Mouse (Mus musculus): ENCODE measurements around the gene Rnaset2b. TPM values are rescaled to one million over a fixed set of nuclear protein-coding genes. Genes with fewer than 3 reads are reported as not detected.
A peak's percentile ranks its signal among the peaks of the same experiment; 100 is the strongest.
"Not testable (repeated sequence)": the region's sequence is repeated elsewhere in the genome, so short reads cannot be mapped to it uniquely, and the experiment has no call there.

Rnaset2b gene
- polyA plus RNA-seq, 1 experiment from 2014 or later = 229 TPM

DNA sequence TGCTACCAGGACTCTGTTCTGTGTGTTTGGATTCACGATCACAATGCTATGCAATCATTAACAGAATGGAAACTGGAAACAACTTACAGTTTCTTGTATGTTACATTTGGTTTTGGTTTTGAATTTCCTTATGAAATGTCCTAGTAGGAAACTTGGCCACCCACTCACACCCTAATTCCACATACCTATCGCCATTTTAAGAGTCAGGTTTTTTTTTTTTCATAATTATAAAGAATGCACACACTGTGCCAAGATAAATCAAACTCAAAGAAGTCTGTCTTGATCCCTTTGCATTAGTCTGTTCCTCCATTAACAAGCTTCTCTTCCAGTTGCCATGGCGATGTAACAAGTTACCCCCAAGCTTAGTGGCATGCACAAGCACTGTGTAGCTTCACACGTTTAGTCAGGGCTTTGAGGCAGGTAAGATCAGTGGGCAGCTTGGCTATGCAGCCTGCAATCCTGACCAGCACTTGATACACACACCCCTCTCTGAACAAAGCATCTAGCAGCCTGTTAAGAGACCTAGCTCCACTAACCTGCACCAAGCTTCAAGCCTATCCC lies 2.5 kb downstream of the Rnaset2b start:
- not testable (repeated sequence) for H3K27ac ChIP-seq (ENCODE audit: low read length); H3K27me3 ChIP-seq (ENCODE audit: control insufficient read depth, insufficient read depth, low read length); H3K9me3 ChIP-seq (ENCODE audit: control insufficient read depth, low read depth, low read length); H3K4me3 ChIP-seq (ENCODE audit: low read depth, low read length); ATAC-seq (ENCODE audit: insufficient number of reproducible peaks, insufficient read depth, low FRiP score, low read depth); H3K4me1 ChIP-seq (ENCODE audit: control insufficient read depth, insufficient read depth, low read length); H3K9ac ChIP-seq (replicated peaks; ENCODE audit: low read depth, low read length); H3K36me3 ChIP-seq (ENCODE audit: control insufficient read depth, insufficient read depth, low read length); H3K4me2 ChIP-seq (replicated peaks; ENCODE audit: low read depth, low read length)
- WGBS = 75% methylated on average over 4 of the region's 4 CpGs

DNA sequence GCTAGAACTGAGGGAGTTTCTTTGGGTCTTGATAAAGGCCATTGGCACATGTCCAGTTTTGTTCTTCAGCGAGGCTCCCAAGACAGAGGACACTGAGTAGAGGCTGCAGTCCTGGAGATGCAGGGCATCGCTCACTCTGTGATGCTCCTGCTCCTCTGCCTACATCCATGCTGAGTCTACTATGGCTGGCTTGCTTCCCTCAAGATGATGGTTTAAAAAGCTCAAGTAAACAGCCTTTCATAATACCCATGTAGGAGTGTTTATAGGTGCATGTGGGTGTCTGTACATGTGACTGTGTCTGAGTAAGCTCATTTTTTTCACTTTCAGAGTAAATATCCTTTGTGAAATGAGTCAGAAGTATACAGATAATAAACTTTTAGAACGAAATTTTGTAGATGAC lies 4.6 kb downstream of the Rnaset2b start:
- H3K4me1 ChIP-seq (ENCODE audit: control insufficient read depth, insufficient read depth, low read length); H3K27ac ChIP-seq (ENCODE audit: low read length); H3K9ac ChIP-seq (replicated peaks; ENCODE audit: low read depth, low read length); H3K9me3 ChIP-seq (ENCODE audit: control insufficient read depth, low read depth, low read length); H3K36me3 ChIP-seq (ENCODE audit: control insufficient read depth, insufficient read depth, low read length); H3K4me3 ChIP-seq (ENCODE audit: low read depth, low read length); H3K27me3 ChIP-seq (ENCODE audit: control insufficient read depth, insufficient read depth, low read length); ATAC-seq (ENCODE audit: insufficient number of reproducible peaks, insufficient read depth, low FRiP score, low read depth); H3K4me2 ChIP-seq (replicated peaks; ENCODE audit: low read depth, low read length): not testable (repeated sequence)
- 66% methylated on average over 3 of the region's 3 CpGs for WGBS

DNA sequence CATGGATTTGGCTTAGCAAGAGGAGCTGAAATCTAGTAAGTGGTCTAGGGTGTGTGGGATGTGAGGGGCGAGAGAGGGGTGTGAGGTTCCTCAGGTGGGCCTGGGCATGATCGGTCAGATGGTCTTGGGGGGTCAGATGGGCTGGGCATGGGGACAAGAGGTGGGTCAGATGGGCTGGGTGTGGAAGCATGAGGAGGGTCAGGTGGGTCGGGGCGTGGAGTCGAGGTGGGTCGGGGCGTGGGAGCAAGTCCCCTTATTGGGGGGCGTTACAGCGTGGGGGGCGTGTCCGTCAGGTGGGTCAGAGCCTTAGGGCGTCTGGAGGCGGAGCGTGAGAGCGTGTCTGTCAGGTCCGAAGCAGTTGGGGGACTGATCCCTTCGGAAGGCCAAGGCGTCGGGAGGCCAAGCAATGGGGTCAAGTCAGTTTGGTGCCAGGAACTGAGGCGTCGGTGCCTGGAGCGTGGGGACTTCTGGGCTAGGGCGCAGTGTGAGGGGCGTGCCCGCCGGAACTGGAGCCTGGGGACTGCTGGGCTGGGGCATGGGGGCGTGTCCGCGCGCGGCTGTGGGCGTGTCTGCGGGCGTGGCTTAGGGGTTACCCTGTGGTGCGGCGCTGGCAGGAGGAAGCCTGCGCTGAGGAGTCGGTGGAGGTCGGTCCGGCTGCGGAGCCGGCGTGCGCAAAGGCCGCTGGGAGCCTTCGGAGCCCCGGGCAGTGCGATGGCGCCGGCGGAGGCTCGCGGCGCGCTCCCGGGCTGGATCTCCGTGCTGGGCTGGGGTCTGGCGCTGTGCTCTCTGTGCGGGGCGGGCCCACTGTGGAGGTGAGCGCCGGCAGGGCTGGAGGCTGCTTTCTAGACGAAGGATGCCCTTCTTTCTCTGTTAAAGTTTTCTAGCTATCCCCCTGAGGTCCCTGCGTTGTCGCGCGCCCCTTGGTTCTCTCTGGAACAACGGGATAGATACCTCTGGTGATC lies 8.1 kb downstream of the Rnaset2b start, which contains the start of gene Gm49721:
Gene Gm49721, plus strand, starts transcription at position 618 of the 962 bp plus-strand sequence.
- not testable (repeated sequence) for H3K36me3 ChIP-seq (ENCODE audit: control insufficient read depth, insufficient read depth, low read length); H3K9me3 ChIP-seq (ENCODE audit: control insufficient read depth, low read depth, low read length); H3K4me1 ChIP-seq (ENCODE audit: control insufficient read depth, insufficient read depth, low read length); H3K27ac ChIP-seq (ENCODE audit: low read length); H3K27me3 ChIP-seq (ENCODE audit: control insufficient read depth, insufficient read depth, low read length)
- WGBS = 0% methylated on average over 37 of the region's 68 CpGs
- ATAC-seq (ENCODE audit: insufficient number of reproducible peaks, insufficient read depth, low FRiP score, low read depth) = peak; percentile 98
- H3K4me2 ChIP-seq (replicated peaks; ENCODE audit: low read depth, low read length) = peak within 1 kb of the TSS; percentile 35
- peak within 1 kb of the TSS; percentile 33; the same call in 1 of the 2 replicates for H3K9ac ChIP-seq (replicated peaks; ENCODE audit: low read depth, low read length)
- peak within 1 kb of the TSS; percentile 45 for H3K4me3 ChIP-seq (ENCODE audit: low read depth, low read length)

DNA sequence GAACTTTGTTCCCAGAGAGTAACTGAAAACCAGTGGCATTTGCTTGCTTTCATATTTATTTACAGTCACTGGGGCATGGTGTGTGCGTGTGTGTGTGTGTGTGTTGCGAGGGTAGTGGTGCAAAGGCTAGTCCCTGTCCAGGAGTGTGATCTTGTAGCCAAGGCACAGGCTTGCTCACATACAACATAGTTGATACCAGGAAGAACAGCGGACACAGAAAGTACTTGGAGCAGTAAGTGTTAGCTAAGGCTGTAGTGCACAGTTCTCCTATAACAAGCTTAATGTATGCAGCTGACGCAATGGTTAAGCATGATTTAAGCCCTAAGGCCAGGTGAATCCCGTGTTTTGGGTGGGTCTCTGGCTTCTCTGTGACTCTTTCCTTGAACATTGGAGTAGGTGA lies 8.9 kb downstream of the Rnaset2b start:
- Histone ChIP-seq H3K4me3 (ENCODE audit: low read depth, low read length) (peak overlapping the region; percentile 45), H3K9ac (replicated peaks; ENCODE audit: low read depth, low read length) (0 out of 2 replicates have a peak overlapping the region, but pooled peaks have one; percentile 33), H3K4me2 (replicated peaks; ENCODE audit: low read depth, low read length) (peak overlapping the region; percentile 35)
- not testable (repeated sequence) for H3K9me3 ChIP-seq (ENCODE audit: control insufficient read depth, low read depth, low read length); H3K27ac ChIP-seq (ENCODE audit: low read length); H3K27me3 ChIP-seq (ENCODE audit: control insufficient read depth, insufficient read depth, low read length); H3K4me1 ChIP-seq (ENCODE audit: control insufficient read depth, insufficient read depth, low read length); H3K36me3 ChIP-seq (ENCODE audit: control insufficient read depth, insufficient read depth, low read length); ATAC-seq (ENCODE audit: insufficient number of reproducible peaks, insufficient read depth, low FRiP score, low read depth)
- 20% methylated on average over 5 of the region's 5 CpGs for WGBS

DNA sequence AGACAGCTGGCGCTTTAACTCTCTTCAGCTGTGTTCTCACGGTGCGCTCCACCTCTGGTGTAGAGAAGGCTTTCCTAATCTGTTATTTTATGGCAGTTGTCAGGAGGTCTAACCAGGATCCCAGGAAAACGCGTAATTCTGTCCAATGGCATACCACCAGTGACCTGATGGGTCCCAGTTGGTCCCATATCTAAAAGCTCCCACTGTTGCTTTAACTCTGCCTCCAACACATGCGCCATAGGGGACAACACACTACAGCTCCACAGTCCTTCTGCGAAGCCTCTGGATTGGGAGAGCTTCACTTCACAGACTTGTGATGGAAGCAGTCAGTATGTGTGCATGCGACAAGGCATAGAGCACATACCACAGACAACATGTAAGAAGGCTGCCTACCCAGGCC lies 9.7 kb downstream of the Rnaset2b start:
- not testable (repeated sequence) for H3K9ac ChIP-seq (replicated peaks; ENCODE audit: low read depth, low read length); H3K27ac ChIP-seq (ENCODE audit: low read length); H3K4me3 ChIP-seq (ENCODE audit: low read depth, low read length); H3K4me1 ChIP-seq (ENCODE audit: control insufficient read depth, insufficient read depth, low read length); H3K9me3 ChIP-seq (ENCODE audit: control insufficient read depth, low read depth, low read length); H3K36me3 ChIP-seq (ENCODE audit: control insufficient read depth, insufficient read depth, low read length); H3K27me3 ChIP-seq (ENCODE audit: control insufficient read depth, insufficient read depth, low read length); ATAC-seq (ENCODE audit: insufficient number of reproducible peaks, insufficient read depth, low FRiP score, low read depth); H3K4me2 ChIP-seq (replicated peaks; ENCODE audit: low read depth, low read length)
- 75% methylated on average over 5 of the region's 8 CpGs for WGBS

DNA sequence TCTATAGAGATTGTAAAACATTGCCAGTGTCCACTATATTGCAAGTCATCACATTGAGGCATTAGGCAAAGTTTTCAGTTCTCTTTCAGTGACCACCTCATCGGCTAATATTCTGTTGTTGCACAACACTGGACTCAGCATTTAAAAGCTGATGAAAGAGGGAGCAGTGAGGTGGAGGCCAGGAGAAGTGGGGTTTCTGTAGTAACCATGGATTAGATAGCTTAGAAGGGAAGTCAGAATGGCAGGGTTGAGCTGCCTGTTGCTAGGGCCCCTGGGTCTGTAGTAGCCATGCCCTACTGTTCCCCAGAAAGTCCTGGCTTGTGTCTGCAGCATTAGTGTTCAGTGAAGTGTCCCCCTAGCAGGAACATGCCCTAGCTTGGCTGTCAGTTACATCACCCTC lies 15.7 kb downstream of the Rnaset2b start:
- WGBS = 97% methylated on average over 1 of the region's 1 CpGs

DNA sequence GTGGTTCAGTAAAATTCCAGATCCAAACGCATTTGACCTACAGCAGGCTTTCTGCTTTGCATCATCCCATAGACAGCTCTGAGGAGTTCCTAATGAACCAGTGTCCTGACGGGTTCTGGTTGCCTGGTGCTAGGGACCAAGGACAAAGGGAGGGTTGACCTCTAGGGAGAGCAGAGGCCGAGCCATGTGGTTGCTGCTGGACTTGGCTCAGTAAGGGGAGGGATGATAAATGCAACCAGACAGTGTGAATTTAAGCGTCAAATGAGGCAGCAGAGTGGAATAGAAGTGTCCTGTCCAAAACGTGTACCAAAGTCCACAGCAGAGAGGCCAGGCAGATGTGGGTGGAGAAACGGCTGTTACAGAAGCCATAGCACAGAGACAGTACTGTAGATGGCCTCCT lies 25.1 kb downstream of the Rnaset2b start:
- no CpG with 5 or more reads among the region's 6 CpGs for WGBS
- H3K27ac ChIP-seq (ENCODE audit: low read length); H3K9ac ChIP-seq (replicated peaks; ENCODE audit: low read depth, low read length); H3K27me3 ChIP-seq (ENCODE audit: control insufficient read depth, insufficient read depth, low read length); H3K4me1 ChIP-seq (ENCODE audit: control insufficient read depth, insufficient read depth, low read length); H3K4me2 ChIP-seq (replicated peaks; ENCODE audit: low read depth, low read length); ATAC-seq (ENCODE audit: insufficient number of reproducible peaks, insufficient read depth, low FRiP score, low read depth); H3K4me3 ChIP-seq (ENCODE audit: low read depth, low read length); H3K9me3 ChIP-seq (ENCODE audit: control insufficient read depth, low read depth, low read length); H3K36me3 ChIP-seq (ENCODE audit: control insufficient read depth, insufficient read depth, low read length): not testable (repeated sequence)

More for the DNA sequence above, 15.7 kb downstream of the Rnaset2b start:
- ATAC-seq (ENCODE audit: insufficient number of reproducible peaks, insufficient read depth, low FRiP score, low read depth); H3K4me1 ChIP-seq (ENCODE audit: control insufficient read depth, insufficient read depth, low read length); H3K9ac ChIP-seq (replicated peaks; ENCODE audit: low read depth, low read length); H3K9me3 ChIP-seq (ENCODE audit: control insufficient read depth, low read depth, low read length); H3K27me3 ChIP-seq (ENCODE audit: control insufficient read depth, insufficient read depth, low read length); H3K36me3 ChIP-seq (ENCODE audit: control insufficient read depth, insufficient read depth, low read length); H3K4me2 ChIP-seq (replicated peaks; ENCODE audit: low read depth, low read length); H3K4me3 ChIP-seq (ENCODE audit: low read depth, low read length); H3K27ac ChIP-seq (ENCODE audit: low read length): not testable (repeated sequence)

DNA sequence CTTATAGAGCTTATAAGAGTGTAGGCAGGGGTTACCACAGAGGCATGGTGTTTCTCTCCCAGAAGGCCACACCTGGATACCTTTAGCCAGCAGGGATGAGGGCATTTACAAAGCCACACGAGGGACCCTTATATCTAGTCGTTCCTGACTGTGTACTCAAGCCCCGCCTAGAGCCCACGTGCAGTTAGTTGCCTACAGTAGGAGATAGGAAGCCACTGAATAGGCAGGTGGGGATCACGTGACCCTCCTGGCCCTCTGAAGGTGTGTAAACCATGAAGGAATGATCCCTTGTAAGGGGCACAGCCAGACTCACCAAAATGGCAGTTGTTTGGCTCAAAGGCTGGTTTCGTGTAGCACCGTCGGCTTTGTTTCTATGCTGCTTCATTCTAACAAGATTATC lies 26.4 kb downstream of the Rnaset2b start:
- H3K9me3 ChIP-seq (ENCODE audit: control insufficient read depth, low read depth, low read length); H3K27me3 ChIP-seq (ENCODE audit: control insufficient read depth, insufficient read depth, low read length); H3K4me2 ChIP-seq (replicated peaks; ENCODE audit: low read depth, low read length); H3K4me1 ChIP-seq (ENCODE audit: control insufficient read depth, insufficient read depth, low read length); H3K27ac ChIP-seq (ENCODE audit: low read length); H3K9ac ChIP-seq (replicated peaks; ENCODE audit: low read depth, low read length); H3K36me3 ChIP-seq (ENCODE audit: control insufficient read depth, insufficient read depth, low read length); H3K4me3 ChIP-seq (ENCODE audit: low read depth, low read length); ATAC-seq (ENCODE audit: insufficient number of reproducible peaks, insufficient read depth, low FRiP score, low read depth): not testable (repeated sequence)
- 69% methylated on average over 8 of the region's 8 CpGs for whole genome bisulfite sequencing

Data from stomach, embryonic 14.5 days (tissue).